Mouse (Mus musculus) intestine, embryonic 14.5 days (tissue): ENCODE results near the gene Cyb5r3. TPM values are rescaled to one million over a fixed set of nuclear protein-coding genes. Genes with fewer than 3 reads are reported as not detected.

Source experiments
- ATAC-seq: fragments of 200-750 bp; cut with Nextera tagmentation; replicated peaks from 2 replicates; pipeline ENCODE4 v1.8.0; 2017; ENCODE audit warnings: low read depth, moderate number of reproducible peaks, moderate TSS enrichment, moderate library complexity; ENCODE audit not compliant: low FRiP score, low TSS enrichment
- DNase-seq: peaks from one replicate; pipeline ENCODE4 v3.0.0-alpha.2; 2018; ENCODE audit warnings: low spot score
- H3K27ac ChIP-seq: fragments of 300-500 bp; sonication (generic); 2 replicates; pipeline ENCODE4 v1.5.1; 2014; ENCODE audit warnings: low read depth, mild to moderate bottlenecking, control low read depth
- H3K27me3 ChIP-seq: fragments of 300-500 bp; sonication (generic); replicated peaks from 2 replicates; pipeline ENCODE4 v1.6.1; 2014; ENCODE audit warnings: low read length, control low read depth; ENCODE audit not compliant: control insufficient read depth, insufficient read depth
- H3K36me3 ChIP-seq: fragments of 300-500 bp; sonication (generic); 2 replicates; pipeline ENCODE4 v1.6.1; 2014; ENCODE audit warnings: low read length, control low read depth; ENCODE audit not compliant: control insufficient read depth, insufficient read depth
- H3K4me1 ChIP-seq: fragments of 300-500 bp; sonication (generic); replicated peaks from 2 replicates; pipeline ENCODE4 v1.6.1; 2014; ENCODE audit warnings: low read length, control low read depth, mixed read lengths; ENCODE audit not compliant: control insufficient read depth, insufficient read depth
- H3K4me2 ChIP-seq: fragments of 300-500 bp; sonication (generic); 2 replicates; pipeline ENCODE4 v1.6.1; 2014; ENCODE audit warnings: low read length
- H3K4me3 ChIP-seq: fragments of 300-500 bp; sonication (generic); 2 replicates; pipeline ENCODE4 v1.5.1; 2014; ENCODE audit warnings: low read depth, low read length, control low read depth, mixed read lengths
- H3K9ac ChIP-seq: fragments of 300-500 bp; sonication (generic); 2 replicates; pipeline ENCODE4 v1.6.1; 2014; ENCODE audit warnings: mild to moderate bottlenecking, low read length
- H3K9me3 ChIP-seq: fragments of 300-500 bp; sonication (generic); 2 replicates; pipeline ENCODE4 v1.6.1; 2016; ENCODE audit warnings: low read length, control low read depth; ENCODE audit not compliant: control insufficient read depth
- WGBS: fragments of 180-500 bp; shearing (Covaris S2); extraction: QIAGEN DNeasy Blood & Tissue Kit; methylation state at CpG from one replicate; pipeline ENCODE4 v1.1.7; 2014; 5-methylcytosine and 5-hydroxymethylcytosine counted together
- polyA plus RNA-seq: library from polyadenylated mRNA; unstranded; fragments of >200 nt; fragmentation: Nextera tagmentation; extraction: Ambion mirVana; gene quantifications from 2 replicates; pipeline ENCODE4 v1.2.1, GENCODE M21; 2014

Cyb5r3 gene
- polyA plus RNA-seq, 1 experiment from 2014 or later: 168 TPM

DNA sequence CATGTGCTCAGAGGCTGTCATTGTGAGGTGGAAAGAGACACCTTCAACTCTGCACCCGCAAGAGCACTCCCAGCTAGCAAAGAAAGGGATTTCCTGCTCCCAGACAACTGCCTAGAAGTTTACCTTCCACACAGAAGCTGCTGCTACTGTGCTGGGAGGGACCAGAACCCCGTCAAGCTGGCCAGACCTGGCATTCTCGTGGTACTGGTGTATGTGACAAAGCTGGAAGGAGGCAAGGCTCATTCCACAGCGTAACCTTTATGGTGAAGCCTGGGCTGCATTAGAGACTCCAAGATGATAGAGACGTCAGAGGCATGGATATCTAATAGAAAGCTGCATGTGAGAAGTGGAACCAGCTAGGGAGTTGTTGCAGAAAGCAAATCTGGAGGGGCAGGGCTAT, 47.8 kb downstream of the Cyb5r3 start:
- Histone ChIP-seq H3K4me3 (no peak overlapping the region), H3K4me2 (no peak overlapping the region), H3K9ac (no peak overlapping the region), H3K9me3 (no peaks in the 10 kb centered on the region), H3K27ac (no peak overlapping the region), H3K4me1 (peaks cover 5% of the 10 kb centered on the region; the same call in 1 of the 2 replicates), H3K36me3 (peaks cover 45% of the 10 kb centered on the region), H3K27me3 (no peaks in the 10 kb centered on the region)
- DNase-seq (no peak), ATAC-seq (no peak)
- WGBS: 67% methylated on average over 5 of the region's 5 CpGs

GRCm38 (mm10) chr15:83122566-83123145, 49.7 kb downstream of the Cyb5r3 start, which contains the start of gene Rrp7a:
Rrp7a (minus strand) TSS chr15:83122801.
- peak; percentile 94 for DNase-seq
- ATAC-seq: peak; percentile 89
- 9% methylated on average over 32 of the region's 32 CpGs for WGBS
- H3K27ac ChIP-seq: peak within 1 kb of the TSS; percentile 62
- no peaks in the 10 kb centered on the region for H3K9me3 ChIP-seq
- peak within 1 kb of the TSS; percentile 76 for H3K4me2 ChIP-seq
- peak within 1 kb of the TSS; percentile 77 for H3K4me3 ChIP-seq
- H3K27me3 ChIP-seq: no peaks in the 10 kb centered on the region
- peaks cover 45% of the 10 kb centered on the region for H3K36me3 ChIP-seq
- peaks cover 5% of the 10 kb centered on the region; the same call in 1 of the 2 replicates for H3K4me1 ChIP-seq
- peak within 1 kb of the TSS; percentile 66 for H3K9ac ChIP-seq

- ATAC-seq (peak; percentile 44), DNase-seq (peak; percentile 72)
- 3% methylated on average over 43 of the region's 43 CpGs for WGBS
- Histone ChIP-seq H3K4me1 (peaks cover 5% of the 10 kb centered on the region; the same call in 1 of the 2 replicates), H3K9ac (peak overlapping the region; percentile 66), H3K27me3 (no peaks in the 10 kb centered on the region), H3K4me3 (peak overlapping the region; percentile 77), H3K36me3 (peaks cover 45% of the 10 kb centered on the region), H3K4me2 (peak overlapping the region; percentile 76), H3K27ac (peak overlapping the region; percentile 62), H3K9me3 (no peaks in the 10 kb centered on the region)
Measured at GRCm38 (mm10) chr15:83121709-83122565, 50.5 kb downstream of the Cyb5r3 start.

DNA sequence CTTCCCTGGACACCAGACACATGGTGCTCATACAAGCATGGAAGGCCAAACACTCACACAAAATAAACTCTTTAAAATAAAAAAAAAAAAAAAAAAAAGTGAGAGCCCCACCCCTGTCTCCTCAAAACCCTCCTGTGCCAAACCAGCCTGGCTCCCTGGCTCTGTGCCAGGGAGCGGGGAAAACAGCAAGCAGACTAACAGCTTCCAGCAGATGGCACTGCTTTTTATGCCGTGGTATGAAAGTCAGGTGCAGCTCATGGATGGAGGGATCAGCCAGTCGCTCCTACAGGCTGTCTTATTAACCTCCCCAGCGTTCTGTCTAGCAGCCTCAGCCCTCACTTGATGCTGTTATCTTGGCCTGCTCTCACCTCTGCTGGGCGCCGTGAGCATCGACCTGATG, 54.0 kb downstream of the Cyb5r3 start:
- Histone ChIP-seq H3K4me3 (no peak overlapping the region), H3K9ac (no peak overlapping the region), H3K27ac (no peak overlapping the region), H3K36me3 (peaks cover 48% of the 10 kb centered on the region), H3K4me1 (peaks cover 5% of the 10 kb centered on the region), H3K9me3 (no peaks in the 10 kb centered on the region), H3K4me2 (no peak overlapping the region), H3K27me3 (no peaks in the 10 kb centered on the region)
- WGBS: 70% methylated on average over 7 of the region's 7 CpGs
- ATAC-seq (no peak), DNase-seq (no peak)

DNA sequence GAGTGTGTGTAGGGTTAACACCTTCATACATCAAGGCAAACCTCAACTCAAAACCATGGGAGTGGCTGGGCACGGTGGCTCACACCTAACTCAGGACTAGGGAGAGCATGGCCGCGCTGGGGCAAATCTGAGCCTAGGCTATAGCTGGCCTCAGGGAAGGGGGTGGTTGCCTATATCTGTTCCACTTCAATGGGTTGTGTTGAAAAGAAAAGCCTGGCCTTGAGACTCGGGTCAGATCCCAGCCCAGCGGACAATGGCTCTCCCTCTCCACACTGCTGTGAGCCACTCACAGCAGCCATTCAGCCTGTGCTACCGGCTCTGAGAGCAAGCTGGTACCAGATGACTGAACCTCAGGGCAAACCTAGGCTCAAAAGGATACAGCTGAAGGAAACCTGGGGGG, 57.3 kb downstream of the Cyb5r3 start:
- Histone ChIP-seq H3K4me1 (peaks cover 4% of the 10 kb centered on the region; the same call in 1 of the 2 replicates), H3K27ac (no peak overlapping the region), H3K4me3 (no peak overlapping the region), H3K36me3 (peaks cover 48% of the 10 kb centered on the region), H3K9ac (no peak overlapping the region), H3K4me2 (no peak overlapping the region), H3K27me3 (no peaks in the 10 kb centered on the region), H3K9me3 (no peaks in the 10 kb centered on the region)
- DNase-seq: no peak
- WGBS: 82% methylated on average over 6 of the region's 6 CpGs
- no peak for ATAC-seq

DNA sequence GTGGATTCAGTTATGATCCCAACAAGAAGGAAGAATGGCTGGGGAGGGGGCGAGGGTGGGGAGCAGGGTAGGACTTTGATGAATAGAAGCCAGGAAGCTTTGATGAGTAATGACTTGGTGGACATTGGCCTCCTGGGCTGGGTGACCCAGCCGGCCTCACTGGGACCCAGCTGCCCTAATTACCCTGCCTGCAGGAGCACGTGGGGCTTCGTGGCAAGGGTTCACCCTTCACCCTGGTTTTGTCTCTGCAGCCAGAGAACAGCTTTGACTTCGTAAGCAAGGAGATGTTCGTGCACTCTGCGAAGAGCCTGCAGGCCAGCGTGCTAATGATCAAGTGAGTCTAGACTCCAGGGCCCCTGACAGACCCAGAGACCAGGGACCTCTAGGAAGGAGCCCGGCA, 58.3 kb downstream of the Cyb5r3 start:
- DNase-seq: no peak
- H3K27ac ChIP-seq: no peak overlapping the region
- no peak for ATAC-seq
- no peaks in the 10 kb centered on the region for H3K27me3 ChIP-seq
- H3K4me3 ChIP-seq: no peak overlapping the region
- H3K9ac ChIP-seq: no peak overlapping the region
- H3K36me3 ChIP-seq: peaks cover 43% of the 10 kb centered on the region
- no peaks in the 10 kb centered on the region for H3K9me3 ChIP-seq
- peaks cover 4% of the 10 kb centered on the region; the same call in 1 of the 2 replicates for H3K4me1 ChIP-seq
- no peak overlapping the region for H3K4me2 ChIP-seq
- WGBS: 76% methylated on average over 9 of the region's 9 CpGs

DNA sequence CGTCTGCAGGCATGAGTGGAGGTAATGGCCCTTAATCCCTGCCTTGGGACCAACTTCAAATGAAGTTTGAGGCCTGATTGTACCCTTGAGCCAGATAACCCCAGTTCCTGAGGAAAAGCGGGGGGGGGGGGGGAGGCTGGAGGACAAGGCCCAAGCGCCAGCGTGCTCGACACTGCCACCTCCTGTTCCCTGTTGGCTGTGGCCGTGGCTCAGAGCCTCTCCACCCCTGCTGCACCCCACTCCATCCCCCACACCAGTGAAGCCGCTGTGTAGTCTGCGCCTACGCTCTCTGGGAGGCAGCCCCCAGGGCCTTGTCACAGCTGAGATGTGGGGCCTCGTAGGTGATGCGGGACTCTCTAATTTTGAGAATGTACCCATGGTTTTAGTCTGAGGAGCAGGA, 59.5 kb downstream of the Cyb5r3 start:
- 11% methylated on average over 8 of the region's 11 CpGs for WGBS
- no peak overlapping the region for H3K9ac ChIP-seq
- peaks cover 31% of the 10 kb centered on the region for H3K36me3 ChIP-seq
- no peaks in the 10 kb centered on the region for H3K9me3 ChIP-seq
- no peak overlapping the region for H3K4me2 ChIP-seq
- H3K4me3 ChIP-seq: no peak overlapping the region
- DNase-seq (peak; percentile 81), ATAC-seq (0 out of 2 replicates have a peak, but pooled peaks have one; percentile 37)
- no peaks in the 10 kb centered on the region for H3K27me3 ChIP-seq
- H3K4me1 ChIP-seq: peaks cover 4% of the 10 kb centered on the region; the same call in 1 of the 2 replicates
- no peak overlapping the region for H3K27ac ChIP-seq

- H3K36me3 ChIP-seq: peaks cover 21% of the 10 kb centered on the region
- no peak overlapping the region for H3K4me2 ChIP-seq
- no peak overlapping the region for H3K9ac ChIP-seq
- H3K4me3 ChIP-seq: no peak overlapping the region
- peaks cover 4% of the 10 kb centered on the region; the same call in 1 of the 2 replicates for H3K4me1 ChIP-seq
- H3K27ac ChIP-seq: no peak overlapping the region
- no peaks in the 10 kb centered on the region for H3K27me3 ChIP-seq
- no peak for ATAC-seq
- DNase-seq: no peak
- H3K9me3 ChIP-seq: no peaks in the 10 kb centered on the region
- 77% methylated on average over 7 of the region's 7 CpGs for WGBS
Measured at GRCm38 (mm10) chr15:83111874-83112273, 60.5 kb downstream of the Cyb5r3 start.
